ENCODE assay signal across 10 mouse cellular contexts in genomic region chr6:39445801-39446572, GRCm38 (mm10). TPM values are rescaled to one million over a fixed set of nuclear protein-coding genes. Genes with fewer than 3 reads are reported as not detected.
DNase-seq lines count a peak whose midpoint lies in the region; ATAC-seq and TF ChIP-seq lines count a peak whose summit lies in the region.
"Had no signal": no experiment of that assay in that cellular context is flagged by ENCODE, and none has a peak within 500 bp of the region (broad histone marks: within the 10 kb centered on the region; RNA-seq: fewer than 3 reads in every experiment).

No protein-coding gene starts in this region.

- H3K4me1 ChIP-seq in lung, embryonic 16.5 days (replicated peaks; ENCODE audit: control insufficient read depth, insufficient read depth, low read length): no peaks in the 10 kb centered on the region
- H3K4me1 ChIP-seq in embryonic facial prominence, embryonic 10.5 days: peaks cover 8% of the 10 kb centered on the region; the same call in 1 of the 2 replicates
- H3K4me1 ChIP-seq in hindbrain, embryonic 15.5 days (replicated peaks): 0 out of 2 replicates have a peak, but pooled peaks cover 3% of the 10 kb centered on the region

- no peaks in the 10 kb centered on the region for H3K27me3 ChIP-seq in lung, embryonic 16.5 days (ENCODE audit: control insufficient read depth, insufficient read depth, low read depth, low read length)
- no peaks in the 10 kb centered on the region for H3K27me3 ChIP-seq in embryonic facial prominence, embryonic 10.5 days (replicated peaks; ENCODE audit: low read depth, poor library complexity, severe bottlenecking)
- no peaks in the 10 kb centered on the region for H3K27me3 ChIP-seq in hindbrain, embryonic 15.5 days

- H3K4me2 ChIP-seq in lung, embryonic 16.5 days (ENCODE audit: low read depth, low read length): peak overlapping the region; percentile 36; the same call in 1 of the 2 replicates
- peak overlapping the region; percentile 47 for H3K4me2 ChIP-seq in hindbrain, embryonic 15.5 days

- H3K27ac ChIP-seq in lung, embryonic 16.5 days (ENCODE audit: low read length): no peak overlapping the region
- H3K27ac ChIP-seq in embryonic facial prominence, embryonic 10.5 days (replicated peaks): no peak overlapping the region
- no peak overlapping the region for H3K27ac ChIP-seq in hindbrain, embryonic 15.5 days (replicated peaks)
- no peak overlapping the region for H3K27ac ChIP-seq in left cerebral cortex, adult 2 months

- H3K9ac ChIP-seq in lung, embryonic 16.5 days (ENCODE audit: low read length): no peak overlapping the region
- H3K9ac ChIP-seq in hindbrain, embryonic 15.5 days: no peak overlapping the region

- no peaks in the 10 kb centered on the region for H3K36me3 ChIP-seq in lung, embryonic 16.5 days (ENCODE audit: control insufficient read depth, insufficient read depth, low read length)
- H3K36me3 ChIP-seq in embryonic facial prominence, embryonic 10.5 days (replicated peaks): no peaks in the 10 kb centered on the region
- no peaks in the 10 kb centered on the region for H3K36me3 ChIP-seq in hindbrain, embryonic 15.5 days

- no peak overlapping the region for H3K4me3 ChIP-seq in lung, embryonic 16.5 days (ENCODE audit: low read length)
- H3K4me3 ChIP-seq in embryonic facial prominence, embryonic 10.5 days: peak overlapping the region; percentile 40
- peak overlapping the region; percentile 16; the same call in 1 of the 2 replicates for H3K4me3 ChIP-seq in hindbrain, embryonic 15.5 days
- no peak overlapping the region for H3K4me3 ChIP-seq in left cerebral cortex, adult 2 months

- H3K9me3 ChIP-seq in lung, embryonic 16.5 days (ENCODE audit: control insufficient read depth, low read length): no peaks in the 10 kb centered on the region
- H3K9me3 ChIP-seq in embryonic facial prominence, embryonic 10.5 days: no peaks in the 10 kb centered on the region
- H3K9me3 ChIP-seq in hindbrain, embryonic 15.5 days: no peaks in the 10 kb centered on the region

- no peak for ATAC-seq in lung, embryonic 16.5 days (ENCODE audit: low read depth)
- no peak for ATAC-seq in hindbrain, embryonic 15.5 days (ENCODE audit: low FRiP score, low read depth)
- ATAC-seq in monocyte, adult 5-6 weeks (replicated peaks; ENCODE audit: insufficient number of reproducible peaks, low FRiP score, low TSS enrichment, poor library complexity, severe bottlenecking): no peak

- TF ChIP-seq CTCF in left cerebral cortex, adult 2 months (IDR thresholded peaks at IDR 0.05): no peak; the same call in 1 of the 2 replicates

- no peak for DNase-seq in lung, postnatal 36 days
- DNase-seq in embryonic facial prominence, embryonic 10.5 days (ENCODE audit: low spot score): peak; percentile 20
- peak; percentile 42 for DNase-seq in retina, embryonic 14.5 days (ENCODE audit: low spot score)
- DNase-seq in left cerebral cortex, adult 2 months (ENCODE audit: extremely low spot score in 1 of 2, low spot score in 2 of 2): no peak
- DNase-seq in thymus, adult 18-20 months: no peak
- DNase-seq: kidney, adult 9 months; lung, postnatal 10 days had no signal

- intact Hi-C loops in left cerebral cortex, adult 2 months (cut with DNase I): no loop called here

- WGBS in lung, embryonic 16.5 days: 20% methylated on average over 19 of the region's 19 CpGs
- whole genome bisulfite sequencing in embryonic facial prominence, embryonic 10.5 days: 6% methylated on average over 19 of the region's 19 CpGs
- 5% methylated on average over 19 of the region's 19 CpGs for WGBS in hindbrain, embryonic 15.5 days

RNA-seq across cellular contexts. Expression of gene Mkrn1, which starts 25.7 kb away (rescaled TPM):
- polyA plus RNA-seq in lung, embryonic 16.5 days (2015; fragmentation: Nextera tagmentation; extraction: Ambion mirVana): 60.4 and 68.9 TPM in 2 replicates
- polyA plus RNA-seq in embryonic facial prominence, embryonic 10.5 days (2016; fragmentation: Nextera tagmentation; extraction: Ambion mirVana): 46.4 and 51.2 TPM in 2 replicates
- 231 and 232 TPM in 2 replicates for polyA plus RNA-seq in hindbrain, embryonic 15.5 days (2015; fragmentation: Nextera tagmentation; extraction: Ambion mirVana)
- 163 to 297 TPM (median 214 TPM) in 3 replicates for total RNA-seq in monocyte, adult 5-6 weeks (2017)
- total RNA-seq in left cerebral cortex, adult 2 months (2021): 100 to 1,000 TPM; 132 to 136 TPM

Comparison
In these comparisons a context has a peak if more than half of its experiments do, and no peak if none do; other contexts are left out.
1. H3K4me3 ChIP-seq: peak in embryonic facial prominence, embryonic 10.5 days (single experiment) and hindbrain, embryonic 15.5 days (single experiment); none in lung, embryonic 16.5 days (single experiment) and left cerebral cortex, adult 2 months (single experiment).
2. DNase-seq: peak in embryonic facial prominence, embryonic 10.5 days (single experiment) and retina, embryonic 14.5 days (single experiment); none in lung, postnatal 36 days (single experiment), left cerebral cortex, adult 2 months (0 of 2) and thymus, adult 18-20 months (0 of 2).